Mouse (Mus musculus) layer of hippocampus, adult 2 months (tissue): ENCODE results near the gene Itgad. TPM values are rescaled to one million over a fixed set of nuclear protein-coding genes. Genes with fewer than 3 reads are reported as not detected.
A peak's percentile ranks its signal among the peaks of the same experiment; 100 is the strongest.
"Not testable (repeated sequence)": the region's sequence is repeated elsewhere in the genome, so short reads cannot be mapped to it uniquely, and the experiment has no call there.

Experiments used
- DNase-seq, 2 experiments: peaks; one replicate each; pipeline ENCODE4 v3.0.0; 2022; ENCODE audit warnings: low spot score in 2 of 2
- H3K27ac ChIP-seq: fragments of 200-600 bp; 2 replicates; pipeline ENCODE4 v1.8.1; 2022
- H3K4me3 ChIP-seq: fragments of 200-600 bp; 2 replicates; pipeline ENCODE4 v1.8.1; 2022; ENCODE audit warnings: mild to moderate bottlenecking
- CTCF ChIP-seq: fragments of 200-600 bp; conservative IDR thresholded peaks from 2 replicates; pipeline ENCODE4 v1.8.1; 2022; ENCODE audit warnings: antibody characterized with exemption, mild to moderate bottlenecking, moderate library complexity
- total RNA-seq, 2 experiments: library from RNA; stranded (reverse); gene quantifications; 2 replicates each; pipeline ENCODE4 v1.2.3; 2021

Itgad gene
- total RNA-seq, 2 experiments from 2014 or later, result 0.29 to 0.46 TPM

DNA sequence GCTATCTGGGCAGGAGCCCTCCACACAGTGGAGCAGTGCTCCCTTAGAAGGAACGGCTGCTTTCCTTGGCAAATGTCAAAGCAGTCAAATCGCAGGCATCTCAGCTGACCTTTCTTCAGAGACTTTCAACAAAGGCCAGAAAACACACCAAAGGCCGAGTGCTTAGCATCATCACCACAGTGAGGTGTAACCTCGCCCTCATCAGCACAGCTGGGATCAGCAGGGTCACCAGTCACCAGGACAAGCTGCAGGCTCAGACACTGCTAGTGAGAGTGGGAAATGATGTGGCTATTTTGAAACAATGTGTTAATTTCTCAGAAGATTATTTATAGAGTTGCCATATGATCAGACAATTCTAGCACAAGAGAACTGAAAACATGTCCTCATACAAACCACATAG lies 17.2 kb upstream of the Itgad start:
- H3K4me3 ChIP-seq, result no peak overlapping the region
- H3K27ac ChIP-seq, result no peak overlapping the region
- no peak for DNase-seq
- no peak for TF ChIP-seq CTCF

DNA sequence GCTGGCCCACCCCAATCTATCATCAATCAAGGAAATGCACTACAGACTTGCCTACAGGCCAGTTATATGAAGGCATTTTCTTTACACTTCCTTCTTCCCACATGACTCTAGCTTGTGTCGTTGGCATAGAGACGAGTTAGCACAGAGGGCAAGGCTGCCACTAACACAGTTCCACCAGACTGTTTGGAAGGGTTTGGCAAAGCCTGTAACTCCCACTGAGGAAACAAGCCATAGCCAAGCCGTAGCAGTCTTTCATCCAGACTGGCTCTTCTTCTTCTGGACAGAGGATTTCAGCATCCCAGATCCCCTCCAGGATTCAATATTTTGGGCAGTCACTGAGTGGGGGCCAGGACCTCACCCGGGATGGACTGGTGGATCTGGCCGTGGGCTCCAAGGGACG lies 14.6 kb upstream of the Itgad start:
- no peak for DNase-seq
- TF ChIP-seq CTCF, result no peak
- Histone ChIP-seq H3K27ac (no peak overlapping the region), H3K4me3 (no peak overlapping the region)

DNA sequence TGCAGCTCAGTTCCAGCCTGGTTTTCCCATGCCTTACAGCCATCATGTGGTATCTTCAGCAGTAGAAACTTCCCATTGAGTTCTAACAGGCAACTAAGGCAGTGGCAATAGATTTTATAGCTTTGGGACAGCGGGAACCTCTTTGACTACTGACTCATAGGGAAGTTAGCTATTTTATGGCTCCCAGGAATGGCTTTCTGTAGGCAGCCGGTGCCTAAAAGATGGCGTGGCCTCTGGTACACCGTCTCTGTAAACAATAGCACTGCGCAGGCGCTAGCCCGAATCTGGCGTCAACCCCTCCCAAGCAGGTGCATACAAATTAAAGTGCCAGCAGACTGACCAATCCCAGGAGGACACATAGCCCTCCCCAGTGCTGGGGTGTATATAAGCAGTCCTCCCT lies 3.2 kb upstream of the Itgad start:
- no peak for DNase-seq
- no peak for TF ChIP-seq CTCF
- H3K27ac ChIP-seq, result no peak overlapping the region
- no peak overlapping the region for H3K4me3 ChIP-seq

DNA sequence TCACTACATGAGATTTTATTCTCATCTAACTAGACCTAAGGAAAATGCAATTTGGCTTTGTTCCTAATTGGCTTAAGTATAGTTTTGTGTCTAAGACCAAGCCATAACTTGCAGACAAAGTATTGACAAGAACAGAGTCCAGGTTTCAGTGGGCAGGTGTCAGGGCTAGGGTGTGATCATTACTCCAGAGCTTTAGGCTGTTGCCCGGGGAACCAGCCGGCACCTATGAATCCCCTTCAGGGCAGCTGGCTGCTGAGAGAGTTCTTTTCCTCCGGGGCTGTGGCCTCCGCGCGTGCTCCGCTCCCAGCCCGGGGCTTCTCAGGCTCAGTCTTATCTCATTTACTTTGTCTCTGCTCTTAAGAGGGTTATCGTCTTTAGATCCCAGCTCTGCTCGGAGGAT lies 748 bp downstream of the Itgad start:
- Histone ChIP-seq H3K27ac (no peak overlapping the region), H3K4me3 (no peak overlapping the region)
- TF ChIP-seq CTCF, result no peak
- DNase-seq, result no peak

DNA sequence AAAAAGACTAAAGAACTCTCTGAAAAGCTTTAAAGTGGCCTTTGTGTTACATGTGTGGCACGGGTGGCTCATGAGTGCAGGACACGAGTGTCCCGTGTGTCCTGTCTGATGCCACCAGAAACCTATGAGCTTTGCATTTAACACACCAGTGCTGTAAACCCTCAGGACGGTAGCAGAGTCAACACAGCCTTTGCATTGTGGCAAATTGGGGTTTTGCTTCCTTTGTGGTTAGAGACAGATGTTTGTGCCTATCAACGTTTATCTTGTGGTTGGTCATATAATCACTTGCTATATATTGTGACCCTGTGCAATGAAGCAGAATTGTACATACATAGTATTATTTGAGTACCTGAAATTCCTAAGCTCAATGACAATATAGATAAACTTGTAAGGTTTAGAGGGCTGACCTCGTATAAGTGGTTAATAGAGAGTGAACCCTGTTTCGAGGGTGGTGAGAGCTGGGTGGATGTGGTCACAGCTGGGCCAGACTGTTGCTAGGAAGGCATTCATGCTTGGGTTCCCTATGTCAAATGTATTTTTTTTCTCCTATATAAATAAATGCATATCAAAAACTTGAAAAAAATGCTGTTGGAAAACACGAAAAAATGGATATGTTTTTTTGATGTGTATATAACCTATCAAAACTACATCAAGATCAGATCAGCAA lies 4.6 kb downstream of the Itgad start:
- H3K4me3 ChIP-seq, H3K27ac ChIP-seq, DNase-seq: not testable (repeated sequence)

DNA sequence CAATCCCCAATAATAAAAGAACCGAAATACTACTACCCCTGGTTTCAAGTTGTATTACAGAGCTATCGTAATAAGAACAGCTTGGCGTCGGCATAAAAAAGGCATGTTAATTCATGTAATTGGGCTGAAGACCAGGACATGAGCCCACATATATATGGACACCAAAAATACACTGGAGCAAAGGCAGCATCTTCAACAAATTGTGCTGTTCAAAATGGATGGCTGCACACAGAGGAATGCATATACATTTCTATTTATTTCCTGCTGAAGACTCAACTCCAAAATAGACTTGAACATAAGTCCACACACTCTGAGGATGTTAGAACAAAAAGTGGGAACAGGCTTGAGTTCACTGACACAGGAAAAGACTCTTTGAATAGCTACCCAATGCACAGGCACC lies 9.8 kb downstream of the Itgad start:
- no peak for DNase-seq
- Histone ChIP-seq H3K27ac (no peak overlapping the region), H3K4me3 (no peak overlapping the region)
- no peak for TF ChIP-seq CTCF

DNA sequence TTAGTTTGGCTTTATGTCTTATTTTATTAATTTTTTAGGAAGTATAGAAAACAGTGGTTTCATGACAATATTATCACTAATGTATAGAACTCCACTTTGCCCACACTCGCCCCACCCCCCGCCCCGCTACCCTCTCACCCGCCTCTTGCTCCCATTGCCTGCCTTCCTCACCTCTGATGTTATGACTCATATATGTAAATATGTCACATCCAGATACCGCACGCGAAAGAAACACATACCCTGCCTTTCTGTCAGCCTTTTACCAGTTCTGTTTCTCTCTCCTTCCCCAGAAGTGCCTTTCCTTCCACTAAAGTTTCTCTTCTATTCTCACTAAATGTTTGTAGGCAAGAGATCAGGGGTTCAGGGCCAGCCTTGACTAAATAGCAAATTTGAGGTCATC lies 12.2 kb downstream of the Itgad start:
- no peak for DNase-seq
- Histone ChIP-seq H3K27ac (no peak overlapping the region), H3K4me3 (no peak overlapping the region)
- no peak for TF ChIP-seq CTCF

DNA sequence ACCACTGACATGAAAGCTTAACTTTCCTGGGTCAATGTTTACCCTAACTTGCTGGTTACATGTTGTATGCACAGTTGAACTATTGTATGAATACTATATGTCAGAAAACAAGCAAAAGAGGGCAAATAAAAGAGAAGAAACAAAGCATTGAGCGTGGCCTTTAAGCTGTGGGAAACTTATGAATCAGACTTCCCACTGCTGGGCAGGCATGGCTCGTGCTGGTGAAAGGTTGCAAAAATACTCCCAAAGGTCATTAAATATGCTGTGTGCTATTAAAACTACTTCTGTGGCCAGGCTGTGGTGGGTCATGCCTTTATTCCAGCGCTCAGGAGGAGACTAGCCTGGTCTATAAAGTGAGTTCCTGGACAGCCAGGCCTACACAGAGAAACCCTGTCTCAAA lies 15.8 kb downstream of the Itgad start:
- no peak for DNase-seq
- H3K4me3 ChIP-seq, result no peak overlapping the region
- no peak overlapping the region for H3K27ac ChIP-seq
- no peak for TF ChIP-seq CTCF

DNA sequence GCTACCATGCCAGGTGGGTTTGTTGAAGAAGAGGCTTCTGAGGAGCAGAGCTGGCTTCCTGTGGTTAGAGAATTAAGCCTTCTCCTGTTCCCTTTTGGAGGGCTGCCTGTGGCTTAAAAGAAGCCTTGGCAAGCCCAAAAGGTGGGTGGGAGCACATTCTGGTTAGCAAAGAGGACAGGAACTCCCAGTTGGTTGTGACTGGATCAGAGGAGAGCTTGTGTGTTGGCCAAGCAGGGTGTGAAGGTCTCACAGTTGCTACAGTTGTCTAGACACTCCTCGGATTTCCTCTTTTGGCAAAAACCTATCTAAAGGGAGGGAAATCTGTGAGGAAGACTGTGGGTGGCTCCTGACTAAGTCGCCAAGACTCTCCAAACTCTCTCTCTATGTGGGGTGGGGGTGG lies 24.2 kb downstream of the Itgad start:
- H3K4me3 ChIP-seq, result no peak overlapping the region
- H3K27ac ChIP-seq, result no peak overlapping the region
- TF ChIP-seq CTCF, result no peak
- DNase-seq, result peak in 1 of 2 experiments; percentile 3

DNA sequence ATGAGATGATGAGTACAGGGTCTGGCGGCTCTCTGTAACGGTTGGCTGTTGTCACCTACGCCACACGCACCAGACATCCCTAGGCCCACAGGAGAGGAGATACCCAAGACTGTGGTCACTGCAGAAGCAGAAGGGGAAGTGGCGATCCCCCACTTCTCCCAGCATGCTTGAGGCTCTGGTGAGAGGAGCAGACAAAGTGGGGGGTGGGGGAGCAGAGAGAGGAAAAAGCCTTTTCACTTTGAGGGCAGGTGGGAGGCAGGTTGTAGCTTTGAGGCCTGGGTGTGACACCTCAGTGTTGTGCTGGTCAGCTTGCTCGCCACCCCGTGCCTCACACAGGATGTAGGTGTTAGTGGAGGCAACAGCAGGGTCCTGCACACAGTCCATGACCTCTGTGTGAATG lies 25.9 kb downstream of the Itgad start:
- Histone ChIP-seq H3K4me3 (no peak overlapping the region), H3K27ac (peak overlapping the region; percentile 18; the same call in 1 of the 2 replicates)
- TF ChIP-seq CTCF, result no peak
- no peak for DNase-seq

DNA sequence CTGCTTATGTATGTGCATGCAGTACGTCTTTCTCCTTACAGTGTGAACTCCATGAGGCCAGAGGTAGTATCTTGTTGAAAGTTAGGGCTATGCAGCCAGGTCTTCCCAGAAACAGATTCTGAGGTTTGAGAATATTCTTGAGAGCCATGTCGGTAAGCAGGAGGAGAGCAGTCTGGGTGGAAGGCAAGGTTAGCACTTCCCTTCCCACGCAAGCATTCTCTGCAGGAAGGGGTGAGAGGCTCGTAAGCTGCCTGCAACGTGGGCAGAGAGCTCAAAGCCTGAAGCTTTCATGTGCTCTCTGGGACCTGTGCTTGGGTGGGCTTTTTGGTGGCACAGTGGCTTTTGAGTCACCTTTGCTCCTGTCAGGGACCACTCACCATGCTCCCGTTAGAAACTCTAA lies 26.4 kb downstream of the Itgad start:
- DNase-seq, result no peak
- H3K4me3 ChIP-seq, result no peak overlapping the region
- TF ChIP-seq CTCF, result no peak
- H3K27ac ChIP-seq, result peak overlapping the region; percentile 18; the same call in 1 of the 2 replicates

DNA sequence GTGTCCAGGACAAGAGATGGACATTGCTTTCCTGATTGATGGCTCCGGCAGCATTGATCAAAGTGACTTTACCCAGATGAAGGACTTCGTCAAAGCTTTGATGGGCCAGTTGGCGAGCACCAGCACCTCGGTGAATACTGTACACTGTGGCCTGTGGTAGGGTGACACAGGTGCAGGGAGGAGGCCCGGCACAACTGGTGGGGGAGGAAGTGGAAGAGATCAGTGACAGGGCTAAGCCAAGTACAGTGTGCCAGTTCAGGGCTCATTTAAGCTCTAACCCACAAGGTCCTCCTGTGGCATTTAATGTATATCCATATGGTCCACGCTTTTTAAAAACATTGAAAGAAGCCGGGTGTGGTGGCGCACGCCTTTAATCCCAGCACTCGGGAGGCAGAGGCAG lies 27.5 kb downstream of the Itgad start:
- Histone ChIP-seq H3K27ac (no peak overlapping the region), H3K4me3 (no peak overlapping the region)
- no peak for DNase-seq
- TF ChIP-seq CTCF, result no peak

DNA sequence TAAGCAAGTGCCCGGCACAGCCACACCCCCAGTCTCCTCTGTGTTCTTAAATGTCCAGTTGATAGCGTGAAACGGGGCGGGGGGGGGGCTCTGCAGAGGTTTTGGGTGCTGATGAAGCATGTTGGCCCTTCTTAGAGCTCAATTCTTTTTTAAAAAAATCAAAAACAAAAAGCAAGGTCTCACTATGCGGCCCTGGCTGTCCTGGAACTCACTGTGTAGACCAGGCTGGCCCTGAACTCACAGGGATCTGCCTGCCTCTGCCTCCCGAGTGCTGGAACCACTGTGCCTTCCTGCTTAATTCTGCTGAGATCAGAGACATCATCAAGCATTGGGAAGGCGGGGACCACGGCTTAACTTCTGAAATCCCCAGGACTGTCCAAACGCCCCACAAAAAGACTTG lies 47.4 kb downstream of the Itgad start:
- Histone ChIP-seq H3K27ac (no peak overlapping the region), H3K4me3 (no peak overlapping the region)
- TF ChIP-seq CTCF, result no peak
- DNase-seq, result no peak

DNA sequence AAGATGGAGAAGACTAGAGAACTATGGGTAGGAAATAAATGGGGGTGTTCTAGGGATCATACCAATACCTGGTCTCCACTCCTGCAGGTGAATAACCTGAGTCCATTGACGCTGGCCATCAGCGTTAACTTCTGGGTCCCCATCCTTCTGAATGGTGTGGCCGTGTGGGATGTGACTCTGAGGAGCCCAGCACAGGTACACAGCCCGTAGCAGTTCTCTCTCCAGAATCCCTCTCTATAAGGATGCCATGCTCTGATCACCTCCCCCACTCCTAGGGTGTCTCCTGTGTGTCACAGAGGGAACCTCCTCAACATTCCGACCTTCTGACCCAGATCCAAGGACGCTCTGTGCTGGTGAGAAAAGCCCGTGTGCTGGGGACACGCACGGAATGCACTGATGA lies 48.9 kb downstream of the Itgad start:
- TF ChIP-seq CTCF, result no peak
- no peak overlapping the region for H3K4me3 ChIP-seq
- H3K27ac ChIP-seq, result no peak overlapping the region
- no peak for DNase-seq

DNA sequence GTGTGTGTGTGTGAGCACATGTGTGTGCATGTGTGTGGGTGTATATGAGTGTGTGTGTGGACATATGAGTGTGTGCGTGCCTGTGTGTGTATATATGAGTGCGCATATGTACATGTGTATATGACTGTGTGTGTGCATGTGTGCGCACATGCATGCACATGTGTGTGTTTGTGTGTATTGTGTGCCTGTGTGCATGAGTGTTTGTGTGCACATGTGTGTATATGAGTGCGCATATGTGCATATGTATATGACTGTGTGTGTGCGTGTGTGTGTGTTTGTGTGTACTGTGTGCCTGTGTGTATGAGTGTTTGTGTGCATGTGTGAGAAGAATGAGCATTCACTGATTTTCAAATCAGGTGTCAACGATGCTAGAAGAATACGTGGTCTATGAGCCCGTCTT lies 50.0 kb downstream of the Itgad start:
- no peak for TF ChIP-seq CTCF
- H3K27ac ChIP-seq, result no peak overlapping the region
- H3K4me3 ChIP-seq, result no peak overlapping the region
- DNase-seq, result no peak
